Mouse (Mus musculus): ENCODE results near the gene Snx19. TPM values are rescaled to one million over a fixed set of nuclear protein-coding genes. Genes with fewer than 3 reads are reported as not detected.

The Snx19 gene
- 13.1 TPM for polyA plus RNA-seq (2012; fragmentation: generic; extraction: Trizol)
- long read RNA-seq, experiment 1, full-length matches to known transcripts, result 2 of 7 reads
- long read RNA-seq, experiment 1, partial matches to known transcripts, result 0 of 7 reads
- long read RNA-seq, experiment 1, other reads (novel, unspliced or antisense), result 5 of 7 reads
- long read RNA-seq, experiment 2, full-length matches to known transcripts, result 46 of 86 reads
- long read RNA-seq, experiment 2, partial matches to known transcripts, result 3 of 86 reads
- long read RNA-seq, experiment 2, other reads (novel, unspliced or antisense), result 37 of 86 reads

DNA sequence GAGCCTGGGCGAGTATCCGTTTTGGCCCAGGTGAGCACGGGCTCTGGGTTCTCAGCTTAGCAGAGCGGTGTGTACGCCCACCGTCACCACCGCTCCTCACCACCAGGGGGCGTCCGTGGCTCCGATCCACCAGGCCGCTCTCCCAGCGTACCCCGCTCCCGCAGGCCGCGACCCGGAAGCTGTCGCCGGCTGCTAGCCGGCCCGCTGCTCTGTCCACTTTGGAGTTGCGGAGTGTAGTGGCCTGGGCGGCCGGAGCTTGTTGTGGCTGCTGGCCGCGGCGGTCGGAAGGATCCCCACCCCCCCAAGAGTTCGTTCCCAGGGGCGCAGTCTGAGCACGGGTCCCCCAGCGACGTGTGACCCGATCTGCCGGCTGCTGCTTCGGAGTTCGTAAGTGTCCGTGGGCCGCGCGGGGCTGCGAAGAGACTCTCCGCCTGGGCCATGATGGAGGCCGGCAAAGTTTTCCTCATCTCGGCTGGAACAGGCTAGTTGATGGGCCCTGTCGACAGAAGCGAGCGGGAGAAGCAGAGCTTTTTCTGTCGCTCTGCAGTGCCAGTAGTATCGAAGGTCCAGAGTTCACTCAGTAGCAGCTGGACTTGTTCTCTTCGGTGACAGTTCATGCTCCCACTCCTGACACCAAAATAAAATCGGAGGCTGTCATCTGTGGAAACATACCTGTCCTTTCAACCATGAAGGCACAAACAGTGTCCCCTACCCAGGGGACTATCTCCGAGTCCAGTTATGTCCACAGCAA, at the start of gene Snx19:
Snx19 (plus strand) TSS at position 227 of the 751 bp plus-strand sequence.
- peak within 1 kb of the TSS; percentile 84 for H3ac ChIP-seq (ENCODE audit: control insufficient read depth, insufficient read length, low read depth)
- peak within 1 kb of the TSS; percentile 59 for H3K4me3 ChIP-seq (ENCODE audit: insufficient read depth, poor library complexity, severe bottlenecking)
- H3K36me3 ChIP-seq (ENCODE audit: control insufficient read depth, insufficient read depth), result peaks cover 6% of the 10 kb centered on the region
- H3K79me2 ChIP-seq (ENCODE audit: control insufficient read depth, insufficient read depth), result peaks cover 30% of the 10 kb centered on the region
- peaks cover 19% of the 10 kb centered on the region for H3K79me3 ChIP-seq (ENCODE audit: low read depth)
- H3K27me3 ChIP-seq (ENCODE audit: control insufficient read depth, insufficient read depth, insufficient read length), result peaks cover under 1% of the 10 kb centered on the region
- no peak for TF ChIP-seq MAX (IDR thresholded peaks at IDR 0.05)
- TF ChIP-seq MYOD1 (IDR thresholded peaks at IDR 0.05; ENCODE audit: control insufficient read depth, insufficient read length, low read depth), result no peak
- TF ChIP-seq CTCF (IDR thresholded peaks at IDR 0.05; ENCODE audit: control insufficient read depth, insufficient read depth, insufficient read length), result peak; percentile 99
- no peak for TF ChIP-seq FOSL1 (IDR thresholded peaks at IDR 0.05; ENCODE audit: insufficient read depth, low read length, poor library complexity, severe bottlenecking)
- TF ChIP-seq CEBPB (IDR thresholded peaks at IDR 0.05; ENCODE audit: low read depth), result no peak
- no peak for TF ChIP-seq USF1 (IDR thresholded peaks at IDR 0.05; ENCODE audit: low read depth)

DNA sequence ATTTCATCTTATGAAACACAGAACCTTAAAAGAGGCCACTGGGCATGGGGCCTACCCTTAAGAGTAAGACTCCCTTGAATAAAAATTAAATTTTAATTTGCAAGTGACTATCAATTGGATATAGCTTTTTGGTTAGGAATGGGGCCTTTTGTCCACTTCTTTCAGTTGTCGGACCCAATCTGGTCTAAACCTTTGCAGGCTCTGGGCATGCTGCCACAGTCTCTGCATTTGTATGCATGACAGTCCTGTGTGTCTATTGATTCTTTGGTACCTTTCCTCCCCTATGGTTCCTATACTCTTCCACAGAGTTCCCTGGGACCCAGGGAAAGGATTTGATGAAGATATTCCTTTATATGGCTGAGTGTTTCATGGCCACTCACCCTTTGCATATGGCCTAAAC, 26.1 kb upstream of the Snx19 start:
- Histone ChIP-seq H3ac (ENCODE audit: control insufficient read depth, insufficient read length, low read depth) (no peak overlapping the region), H3K79me3 (ENCODE audit: low read depth) (no peaks in the 10 kb centered on the region), H3K27me3 (ENCODE audit: control insufficient read depth, insufficient read depth, insufficient read length) (no peaks in the 10 kb centered on the region), H3K79me2 (ENCODE audit: control insufficient read depth, insufficient read depth) (no peaks in the 10 kb centered on the region), H3K4me3 (ENCODE audit: insufficient read depth, poor library complexity, severe bottlenecking) (no peak overlapping the region), H3K36me3 (ENCODE audit: control insufficient read depth, insufficient read depth) (no peaks in the 10 kb centered on the region)
- TF ChIP-seq MYOG (IDR thresholded peaks at IDR 0.05; ENCODE audit: control insufficient read depth, extremely low read depth, insufficient read length) (no peak), CTCF (IDR thresholded peaks at IDR 0.05; ENCODE audit: control insufficient read depth, insufficient read depth, insufficient read length) (no peak), USF1 (IDR thresholded peaks at IDR 0.05; ENCODE audit: low read depth) (no peak), FOSL1 (IDR thresholded peaks at IDR 0.05; ENCODE audit: insufficient read depth, low read length, poor library complexity, severe bottlenecking) (no peak), CEBPB (IDR thresholded peaks at IDR 0.05; ENCODE audit: low read depth) (no peak), MYOD1 (IDR thresholded peaks at IDR 0.05; ENCODE audit: control insufficient read depth, insufficient read length, low read depth) (no peak), MAX (IDR thresholded peaks at IDR 0.05) (no peak)

DNA sequence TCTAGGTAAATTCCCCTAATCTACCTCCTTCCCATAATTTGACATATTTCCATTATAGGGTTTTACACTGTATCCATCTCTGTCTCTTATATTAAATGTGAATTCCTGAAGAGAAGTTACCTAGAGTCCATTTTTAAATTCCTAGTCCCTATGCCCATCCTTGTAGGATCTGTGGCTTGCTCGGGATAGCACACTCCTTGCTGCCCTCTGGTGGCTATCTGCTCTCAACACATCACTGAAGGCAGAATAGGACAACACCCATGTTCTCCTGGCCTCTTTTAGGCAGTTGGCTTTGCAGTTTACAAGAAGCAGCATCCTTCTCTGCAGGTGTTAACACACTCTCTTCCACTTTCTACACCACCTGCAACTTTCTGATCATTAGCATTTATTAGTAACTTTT, 4.0 kb upstream of the Snx19 start:
- H3K79me3 ChIP-seq (ENCODE audit: low read depth), result peaks cover 8% of the 10 kb centered on the region
- H3K79me2 ChIP-seq (ENCODE audit: control insufficient read depth, insufficient read depth), result peaks cover 9% of the 10 kb centered on the region
- peak; percentile 48 for TF ChIP-seq CTCF (IDR thresholded peaks at IDR 0.05; ENCODE audit: control insufficient read depth, insufficient read depth, insufficient read length)
- no peak for TF ChIP-seq MYOD1 (IDR thresholded peaks at IDR 0.05; ENCODE audit: control insufficient read depth, insufficient read length, low read depth)
- H3K36me3 ChIP-seq (ENCODE audit: control insufficient read depth, insufficient read depth), result no peaks in the 10 kb centered on the region
- H3ac ChIP-seq (ENCODE audit: control insufficient read depth, insufficient read length, low read depth), result no peak overlapping the region
- peaks cover 6% of the 10 kb centered on the region for H3K27me3 ChIP-seq (ENCODE audit: control insufficient read depth, insufficient read depth, insufficient read length)
- H3K4me3 ChIP-seq (ENCODE audit: insufficient read depth, poor library complexity, severe bottlenecking), result no peak overlapping the region

DNA sequence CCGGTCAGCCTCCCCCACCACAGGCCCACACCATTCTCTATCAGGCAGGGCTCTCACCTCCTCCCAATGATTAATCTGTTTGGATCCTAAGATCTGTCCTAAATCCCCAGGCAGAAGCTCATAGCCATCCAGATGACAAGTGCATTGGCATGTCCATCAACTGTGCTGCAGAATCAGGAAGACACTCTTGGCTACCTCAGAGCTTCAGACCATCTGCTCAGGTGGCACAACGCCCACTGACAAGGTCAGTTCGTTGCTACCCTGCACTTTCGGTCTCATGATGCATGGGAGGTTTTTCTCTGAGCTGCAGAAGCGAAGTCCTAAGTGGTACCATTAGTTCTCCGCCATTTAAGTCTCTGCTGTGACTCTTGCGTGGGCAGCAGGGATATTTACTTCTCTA, 1.7 kb upstream of the Snx19 start:
- H3K27me3 ChIP-seq (ENCODE audit: control insufficient read depth, insufficient read depth, insufficient read length), result peaks cover 6% of the 10 kb centered on the region
- H3ac ChIP-seq (ENCODE audit: control insufficient read depth, insufficient read length, low read depth), result no peak overlapping the region
- peaks cover under 1% of the 10 kb centered on the region for H3K36me3 ChIP-seq (ENCODE audit: control insufficient read depth, insufficient read depth)
- peaks cover 29% of the 10 kb centered on the region for H3K79me2 ChIP-seq (ENCODE audit: control insufficient read depth, insufficient read depth)
- H3K79me3 ChIP-seq (ENCODE audit: low read depth), result peaks cover 15% of the 10 kb centered on the region
- no peak for TF ChIP-seq USF1 (IDR thresholded peaks at IDR 0.05; ENCODE audit: low read depth)
- TF ChIP-seq MYOG (IDR thresholded peaks at IDR 0.05; ENCODE audit: control insufficient read depth, extremely low read depth, insufficient read length), result no peak
- TF ChIP-seq FOSL1 (IDR thresholded peaks at IDR 0.05; ENCODE audit: insufficient read depth, low read length, poor library complexity, severe bottlenecking), result no peak
- TF ChIP-seq CTCF (IDR thresholded peaks at IDR 0.05; ENCODE audit: control insufficient read depth, insufficient read depth, insufficient read length), result no peak
- TF ChIP-seq CEBPB (IDR thresholded peaks at IDR 0.05; ENCODE audit: low read depth), result no peak
- TF ChIP-seq MAX (IDR thresholded peaks at IDR 0.05), result no peak
- no peak overlapping the region for H3K4me3 ChIP-seq (ENCODE audit: insufficient read depth, poor library complexity, severe bottlenecking)

DNA sequence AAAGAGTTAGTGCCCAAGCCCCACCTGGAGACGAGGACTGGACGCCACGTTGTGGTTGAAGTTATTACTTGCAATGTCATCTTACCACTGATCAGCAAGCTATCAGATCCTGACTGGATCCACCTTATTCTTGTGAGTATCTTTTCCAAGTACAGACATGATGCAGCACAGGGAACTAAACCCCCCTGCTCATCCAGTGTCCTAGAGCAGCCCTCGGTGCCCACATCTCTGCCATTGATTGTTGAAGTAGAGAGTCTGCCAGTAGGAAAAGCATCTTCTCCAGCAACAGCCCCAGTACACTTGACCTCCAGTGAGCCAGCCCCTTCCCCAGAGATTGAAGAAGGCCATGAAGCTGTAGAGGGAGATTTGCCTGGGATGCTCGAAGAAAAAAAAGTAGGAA, 1.3 kb downstream of the Snx19 start:
- peaks cover 19% of the 10 kb centered on the region for H3K79me3 ChIP-seq (ENCODE audit: low read depth)
- no peak overlapping the region for H3ac ChIP-seq (ENCODE audit: control insufficient read depth, insufficient read length, low read depth)
- no peak overlapping the region for H3K4me3 ChIP-seq (ENCODE audit: insufficient read depth, poor library complexity, severe bottlenecking)
- peaks cover 30% of the 10 kb centered on the region for H3K79me2 ChIP-seq (ENCODE audit: control insufficient read depth, insufficient read depth)
- no peaks in the 10 kb centered on the region for H3K27me3 ChIP-seq (ENCODE audit: control insufficient read depth, insufficient read depth, insufficient read length)
- no peak for TF ChIP-seq USF1 (IDR thresholded peaks at IDR 0.05; ENCODE audit: low read depth)
- no peak for TF ChIP-seq FOSL1 (IDR thresholded peaks at IDR 0.05; ENCODE audit: insufficient read depth, low read length, poor library complexity, severe bottlenecking)
- no peak for TF ChIP-seq MAX (IDR thresholded peaks at IDR 0.05)
- TF ChIP-seq MYOG (IDR thresholded peaks at IDR 0.05; ENCODE audit: control insufficient read depth, extremely low read depth, insufficient read length), result no peak
- TF ChIP-seq MYOD1 (IDR thresholded peaks at IDR 0.05; ENCODE audit: control insufficient read depth, insufficient read length, low read depth), result no peak
- peaks cover 6% of the 10 kb centered on the region for H3K36me3 ChIP-seq (ENCODE audit: control insufficient read depth, insufficient read depth)
